Mouse (Mus musculus): Measurements from ENCODE around the gene Tmem217.
"Not testable (repeated sequence)": the region's sequence is repeated elsewhere in the genome, so short reads cannot be mapped to it uniquely, and the experiment has no call there.

DNA sequence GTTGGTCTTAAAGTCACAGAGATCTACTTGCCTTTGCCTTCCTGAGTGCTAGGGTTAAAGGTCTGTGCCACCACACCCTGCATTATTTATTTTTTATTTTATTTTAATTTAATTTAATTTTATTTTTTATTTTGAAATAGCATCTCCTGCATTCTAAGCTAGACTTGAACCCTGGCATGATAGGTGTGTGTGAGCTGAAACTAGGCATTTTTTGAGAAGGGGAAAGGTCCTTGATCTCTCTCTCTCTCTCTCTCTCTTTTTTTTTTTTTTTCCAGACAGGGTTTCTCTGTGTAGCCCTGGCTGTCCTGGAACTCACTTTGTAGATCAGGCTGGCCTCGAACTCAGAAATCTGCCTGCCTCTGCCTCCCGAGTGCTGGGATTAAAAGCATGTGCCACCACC lies 53.2 kb downstream of the Tmem217 start:
- TF ChIP-seq ZNF384 (IDR thresholded peaks at IDR 0.05; ENCODE audit: low read depth, low read length); MAFK (IDR thresholded peaks at IDR 0.05; ENCODE audit: insufficient read depth, low read depth, low read length): not testable (repeated sequence)
